Mouse (Mus musculus): ENCODE measurements around the gene Atxn1.
A peak's percentile ranks its signal among the peaks of the same experiment; 100 is the strongest.

DNA sequence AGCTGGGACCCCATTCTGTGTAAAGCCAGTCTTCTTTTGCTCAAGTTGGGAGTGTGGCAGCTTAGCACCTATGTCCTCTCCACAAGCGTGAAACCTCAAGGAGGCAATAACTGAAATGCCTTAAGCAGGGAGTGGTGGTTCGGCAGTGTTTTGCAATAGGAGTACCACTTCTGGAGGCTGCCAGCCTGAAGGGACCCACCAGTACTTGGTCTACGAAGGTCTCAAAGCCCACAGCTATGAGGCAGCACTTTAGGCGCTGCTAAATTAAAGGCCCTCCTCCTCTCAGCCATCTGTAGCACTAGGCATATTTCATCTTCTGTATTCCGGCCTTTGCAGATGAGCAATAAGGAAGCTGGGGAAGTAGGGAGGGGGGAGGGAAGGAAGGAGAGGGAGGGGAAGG lies 35.1 kb downstream of the Atxn1 start:
- peak; percentile 65 for TF ChIP-seq EP300 (IDR thresholded peaks at IDR 0.05)
- no peak for TF ChIP-seq CTCF (IDR thresholded peaks at IDR 0.05)

All from lung, postnatal 0 days (tissue).